Mouse (Mus musculus) CD8-positive naive resting alpha-beta T cell, adult 2 months (primary cell): ENCODE measurements around the gene Pheta2.
A peak's percentile ranks its signal among the peaks of the same experiment; 100 is the strongest.

Experiments
- DNase-seq, 2 experiments: peaks; one replicate each; pipeline ENCODE4 v3.0.0; 2022; ENCODE audit warnings: low read depth in 2 of 2, low spot score in 2 of 2

The Pheta2 gene

DNA sequence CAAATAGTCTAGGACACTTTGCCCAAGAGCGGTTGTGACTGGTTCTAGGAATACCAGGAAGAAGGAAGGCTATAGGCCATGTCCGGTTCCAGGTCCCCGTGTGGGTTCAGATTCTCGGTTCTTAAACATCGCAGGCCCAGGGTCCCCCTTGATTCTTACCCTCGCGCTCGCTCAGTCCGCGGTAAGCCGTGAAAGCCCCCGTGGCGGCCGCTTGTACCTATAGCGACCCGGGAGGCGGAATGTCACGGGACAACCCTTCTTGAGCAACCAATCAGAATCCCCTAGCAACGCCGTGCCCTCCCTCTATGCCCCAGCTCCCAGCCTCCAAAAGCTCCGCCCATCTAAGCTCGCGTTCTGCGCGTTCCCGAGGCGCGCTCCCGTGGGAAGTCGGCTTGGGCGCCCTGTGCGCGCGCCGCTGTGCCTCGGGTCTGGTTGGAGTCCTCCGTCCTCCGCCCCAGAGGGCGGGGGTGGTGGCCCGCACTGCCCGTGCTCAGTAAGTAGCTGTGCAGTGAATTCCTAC lies at the start of gene Pheta2, which contains the start of the genes Naga and Smdt1:
Gene Pheta2, plus strand, starts transcription at position 350 of the 520 bp plus-strand sequence.
Gene Naga, minus strand, starts transcription at position 333 of the 520 bp plus-strand sequence.
Gene Smdt1, plus strand, starts transcription at position 367 of the 520 bp plus-strand sequence.
- DNase-seq, result peak; percentile 75 to 87

DNA sequence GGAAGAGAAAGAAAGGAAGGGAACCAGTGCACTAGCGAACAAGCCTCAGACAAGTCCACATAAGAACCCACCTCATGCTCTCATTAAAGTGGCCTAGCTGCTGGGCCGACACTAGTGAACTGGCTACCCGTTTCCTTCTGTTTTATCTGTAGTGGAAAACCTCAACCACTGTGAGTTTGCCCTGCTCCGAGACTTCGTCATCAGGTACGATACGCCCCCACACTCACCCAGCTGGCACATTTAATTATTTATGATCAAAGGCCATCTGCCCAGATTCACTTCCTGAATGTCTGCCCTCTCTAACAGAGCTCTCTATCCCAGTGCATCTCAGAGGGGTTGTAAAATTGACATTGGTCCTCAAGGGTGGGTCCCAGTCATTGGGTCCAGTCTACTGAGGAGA lies 48.5 kb upstream of the Pheta2 start:
- no peak for DNase-seq

DNA sequence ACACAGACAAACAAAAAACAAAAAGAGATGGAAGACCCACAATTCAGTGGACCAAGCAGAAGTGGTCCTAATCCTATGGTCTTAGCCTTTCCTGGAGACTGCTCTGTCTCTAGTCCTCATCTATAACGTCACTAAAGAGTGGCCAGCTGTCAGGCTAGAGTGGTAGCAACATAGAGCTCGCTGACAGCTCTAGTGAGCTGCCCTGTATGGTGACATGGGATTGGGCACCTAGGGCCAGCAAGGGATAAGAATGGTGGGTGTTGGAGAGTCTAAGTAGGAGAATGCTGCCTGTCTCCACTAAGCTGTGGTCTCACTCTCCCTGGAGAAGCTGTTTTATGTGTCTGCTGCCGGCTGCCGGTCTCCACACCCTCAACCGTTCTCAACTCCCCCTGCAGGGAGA lies 45.9 kb upstream of the Pheta2 start:
- no peak for DNase-seq

DNA sequence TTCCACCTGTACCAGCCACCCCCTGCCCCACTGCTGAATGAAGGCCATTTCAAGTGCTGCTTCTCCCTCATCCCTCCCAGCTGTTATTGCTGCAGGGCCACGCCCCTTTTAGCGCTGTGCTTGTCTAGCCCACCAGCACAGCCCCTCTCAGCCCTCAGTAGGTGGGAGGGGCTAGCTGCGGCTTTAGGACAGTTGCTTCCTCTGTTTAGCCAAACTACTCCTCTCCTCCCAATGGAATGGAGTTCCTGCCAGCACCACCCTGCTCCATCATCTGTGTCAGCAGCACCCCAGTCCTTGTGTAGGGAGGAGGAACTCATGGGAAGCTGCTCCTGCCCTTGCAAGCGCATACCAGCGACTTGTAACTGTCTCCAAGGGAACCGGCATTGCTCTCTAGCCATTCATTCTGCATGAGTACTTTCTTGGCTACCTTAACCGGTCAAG lies 45.5 kb upstream of the Pheta2 start:
- no peak for DNase-seq

DNA sequence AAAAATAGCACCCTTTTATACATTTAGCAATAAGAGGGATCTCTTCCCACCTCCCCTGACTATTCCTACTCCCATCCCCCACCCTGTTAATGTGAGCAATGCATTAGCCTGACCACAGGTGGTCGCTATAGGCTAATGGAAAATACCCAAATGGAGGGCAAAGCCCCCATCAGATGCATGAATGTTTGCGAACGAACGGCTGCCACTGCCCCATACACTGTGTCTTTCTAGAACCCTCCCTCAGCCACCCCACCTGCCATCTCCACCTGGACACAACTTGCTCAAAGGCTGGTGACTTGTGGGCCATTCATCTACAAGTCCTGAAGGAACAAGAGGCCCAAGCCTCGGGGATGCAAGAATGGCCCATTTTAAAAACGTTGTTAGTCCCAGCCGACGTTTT lies 44.7 kb upstream of the Pheta2 start:
- no peak for DNase-seq

DNA sequence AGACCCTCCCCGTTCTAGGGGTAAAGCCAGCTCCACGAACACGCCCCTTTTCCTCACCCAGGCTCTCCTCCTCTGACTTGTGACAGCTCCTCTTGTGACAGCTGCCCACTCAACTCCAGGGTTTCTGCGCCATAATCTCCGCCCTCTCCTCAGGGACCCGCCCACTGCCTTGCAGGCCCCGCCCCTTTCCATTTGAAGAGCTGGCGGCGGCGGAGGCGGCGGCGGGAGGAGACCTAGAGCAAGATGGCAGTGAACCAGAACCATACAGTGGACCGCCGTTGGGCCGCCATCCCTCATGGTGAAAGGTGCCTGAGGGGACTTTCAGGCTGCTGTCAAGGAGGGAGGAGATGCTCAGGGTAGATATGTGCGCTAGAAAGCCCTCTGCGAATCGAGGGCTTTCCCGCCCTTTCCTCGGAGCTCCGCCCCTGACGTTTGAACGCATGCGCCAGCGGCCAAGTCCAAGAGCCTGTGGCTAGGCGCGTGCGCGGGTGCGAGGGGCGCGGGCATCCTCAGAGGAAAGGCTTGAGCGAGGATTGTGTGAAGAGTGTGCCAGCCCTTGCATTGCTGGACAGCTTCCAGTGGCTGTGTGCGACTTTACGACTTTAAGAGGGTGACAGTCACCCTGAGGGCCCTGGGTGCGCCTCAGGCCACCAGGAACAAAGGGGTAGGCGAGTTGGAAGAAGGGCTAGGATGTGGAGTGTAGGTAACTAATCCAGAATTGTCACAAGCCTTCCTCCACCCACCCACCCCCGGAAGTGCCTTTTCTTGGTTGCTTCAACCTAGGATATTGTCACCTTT lies 39.8 kb upstream of the Pheta2 start, which contains the start of gene Wbp2nl:
Gene Wbp2nl, plus strand, starts transcription at position 191 of the 798 bp plus-strand sequence.
- DNase-seq, result no peak

DNA sequence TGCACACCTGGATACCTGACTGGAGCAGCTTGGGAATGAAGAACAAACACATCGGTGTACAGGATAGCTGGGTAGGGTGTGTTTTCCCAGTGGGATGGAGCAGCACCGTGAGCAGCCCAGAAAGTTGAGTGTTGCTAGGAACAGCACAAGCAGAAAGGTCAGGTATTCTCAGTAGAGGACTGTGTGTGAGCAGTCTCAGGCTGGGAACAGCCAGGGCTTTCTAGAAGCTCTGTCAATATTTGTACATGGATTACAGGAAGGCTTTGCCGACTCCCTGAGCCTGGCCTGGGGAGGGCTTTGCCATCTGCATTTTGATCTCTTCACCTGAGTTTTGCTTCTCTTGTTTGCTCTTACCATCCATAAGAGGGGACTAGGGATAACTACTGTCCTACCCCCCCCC lies 31.6 kb upstream of the Pheta2 start:
- DNase-seq, result no peak

DNA sequence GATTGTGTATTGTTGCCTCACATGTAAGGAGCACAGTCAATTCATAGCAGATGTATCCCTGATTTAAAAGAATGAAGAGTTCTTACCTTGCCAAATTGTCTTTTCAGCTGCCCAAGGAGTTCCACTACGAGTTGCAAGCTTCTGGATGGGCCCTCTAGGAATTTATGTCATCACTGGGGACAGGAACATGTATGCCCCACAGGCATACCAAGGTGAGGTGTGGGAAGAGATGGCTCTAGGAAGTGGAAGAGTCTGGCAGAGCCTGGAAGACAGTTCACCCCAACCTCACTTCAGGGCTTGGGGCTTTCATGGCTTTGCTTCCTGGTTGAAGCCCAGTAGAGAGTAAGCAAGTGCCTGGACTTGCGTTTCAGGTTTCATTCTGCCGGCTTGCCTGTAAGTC lies 30.3 kb upstream of the Pheta2 start:
- DNase-seq, result no peak

DNA sequence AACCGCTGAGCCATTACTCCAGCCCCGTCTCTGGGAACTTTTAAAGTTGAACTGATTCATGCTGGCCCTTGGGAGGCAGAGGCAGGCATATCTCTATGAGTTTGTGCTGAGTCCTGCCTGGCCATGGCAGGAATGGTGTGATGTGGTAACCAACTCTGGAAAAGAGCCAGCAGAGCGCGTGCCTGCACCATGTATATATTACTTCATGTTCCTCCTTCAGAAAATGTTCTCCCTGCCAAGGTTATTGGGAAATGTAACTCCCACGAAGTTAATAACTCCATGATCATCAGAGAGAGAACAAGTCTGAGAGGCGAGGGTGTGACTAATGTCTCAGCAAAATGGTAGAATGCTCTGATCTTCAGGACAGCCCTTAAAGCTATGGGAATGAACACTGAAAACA lies 20.9 kb upstream of the Pheta2 start:
- DNase-seq, result no peak

DNA sequence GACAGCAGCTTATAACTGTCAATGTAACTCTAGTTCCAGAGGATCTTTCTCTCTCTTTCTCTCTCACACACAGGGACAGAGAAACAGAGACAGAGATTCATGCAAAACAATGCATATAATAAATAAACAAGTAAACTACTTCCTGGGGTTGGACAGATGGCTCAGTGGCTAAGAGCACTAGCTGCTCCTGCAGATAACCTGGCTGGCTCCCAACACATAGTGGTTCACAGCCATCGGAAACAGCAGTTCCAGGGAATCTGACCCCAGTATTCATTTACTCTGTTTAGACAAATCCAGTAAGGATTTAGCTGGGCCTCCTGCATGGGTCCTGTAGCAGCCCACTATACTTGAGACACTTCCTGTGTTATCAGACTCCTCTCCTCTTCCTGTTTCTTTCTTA lies 19.1 kb upstream of the Pheta2 start:
- DNase-seq, result no peak

DNA sequence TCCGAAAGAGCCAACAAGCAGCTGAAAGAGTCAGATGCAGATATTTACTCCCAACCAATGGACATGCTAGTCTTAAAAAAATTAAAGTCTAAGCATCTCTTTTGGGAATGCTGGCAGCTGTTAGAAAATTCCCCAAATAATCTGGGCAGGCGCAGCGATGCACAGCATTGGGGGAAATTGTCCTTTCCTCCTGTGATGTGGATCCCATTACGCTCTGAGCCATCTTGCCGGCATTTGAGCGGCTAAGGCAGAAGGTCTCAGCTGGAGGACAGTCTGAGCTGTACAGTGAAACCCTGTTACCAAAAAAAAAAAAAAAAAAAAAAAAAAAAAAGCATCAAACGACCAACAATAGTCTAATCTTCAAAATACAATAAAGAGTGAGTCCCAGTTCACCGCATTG lies 16.5 kb upstream of the Pheta2 start:
- DNase-seq, result no peak

DNA sequence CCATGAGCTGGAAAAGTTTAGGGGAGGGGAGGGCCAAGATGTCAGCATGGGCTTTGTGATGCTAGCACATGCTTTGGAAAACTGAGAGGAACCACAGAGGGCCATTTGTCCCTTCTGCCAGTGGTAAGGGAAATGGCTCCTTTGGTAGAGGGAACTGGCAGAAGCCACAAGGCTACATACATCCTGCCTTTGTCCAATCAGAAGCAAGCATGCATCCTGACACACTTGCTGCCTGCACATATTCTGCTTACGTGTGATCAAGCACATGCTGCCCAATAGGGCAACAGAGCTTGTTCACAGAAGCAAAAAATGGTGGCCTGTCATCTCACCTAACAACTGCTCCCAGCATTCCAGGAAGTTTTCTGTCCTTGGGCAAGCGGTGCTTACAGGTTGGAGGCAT lies 13.4 kb upstream of the Pheta2 start:
- no peak for DNase-seq

DNA sequence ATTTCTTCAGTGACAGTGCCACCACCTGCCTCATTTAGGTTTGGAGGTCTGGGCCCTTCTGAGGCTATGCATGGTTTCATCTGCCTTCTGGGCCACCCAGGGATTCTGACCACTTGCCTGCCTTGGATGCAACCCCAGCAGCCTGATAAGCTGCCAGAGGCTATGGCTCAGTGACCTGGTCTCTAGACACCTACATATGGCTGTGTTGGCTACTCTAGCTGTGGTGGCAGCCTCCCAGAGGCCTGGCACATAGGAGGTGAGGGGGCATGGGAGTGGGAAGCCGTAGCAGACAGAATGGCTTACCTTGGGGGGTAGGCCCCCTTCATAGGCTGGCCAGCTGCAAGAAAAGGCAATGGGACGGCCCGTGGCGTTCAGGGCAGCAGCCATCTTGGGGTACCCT lies 3.5 kb upstream of the Pheta2 start:
- no peak for DNase-seq

DNA sequence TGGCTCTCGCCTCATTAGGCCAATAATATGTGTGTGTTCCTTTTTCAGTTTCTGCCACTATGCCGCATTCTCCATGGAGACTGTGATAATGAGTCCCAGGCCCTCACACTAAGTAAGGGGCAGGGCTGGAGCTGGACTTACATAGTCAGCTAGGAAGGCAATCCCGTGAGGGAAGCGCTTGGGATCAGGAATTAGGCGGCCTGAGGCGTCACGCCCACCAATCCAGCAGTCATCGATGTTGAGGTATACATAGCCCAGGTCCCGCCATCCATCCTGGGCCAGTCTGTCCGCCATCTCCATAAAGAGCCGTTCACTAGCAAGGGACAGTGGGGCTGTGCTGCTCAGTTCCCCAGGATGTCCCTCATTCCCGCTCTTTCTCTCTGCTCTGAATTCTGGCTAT lies 2.1 kb upstream of the Pheta2 start:
- no peak for DNase-seq

DNA sequence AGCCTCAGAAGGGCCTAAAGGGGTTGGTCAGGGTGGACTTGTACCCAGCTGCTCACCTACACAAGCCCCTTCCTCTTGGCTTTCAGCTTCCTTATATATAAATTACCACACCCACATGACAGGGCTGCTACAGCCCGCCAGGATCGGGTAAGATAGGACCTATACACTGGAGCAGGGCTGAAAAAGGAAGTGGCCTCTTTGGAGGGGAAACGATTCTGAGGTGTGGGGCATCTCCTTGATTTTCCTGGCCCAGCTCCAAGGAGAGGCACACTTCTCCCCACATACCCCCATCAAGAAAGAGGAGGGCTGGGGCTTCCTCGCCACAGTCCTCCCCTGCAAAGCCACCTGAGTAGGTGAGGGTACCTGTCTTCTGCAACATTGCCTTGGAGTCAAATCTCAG lies 867 bp upstream of the Pheta2 start:
- DNase-seq, result no peak

DNA sequence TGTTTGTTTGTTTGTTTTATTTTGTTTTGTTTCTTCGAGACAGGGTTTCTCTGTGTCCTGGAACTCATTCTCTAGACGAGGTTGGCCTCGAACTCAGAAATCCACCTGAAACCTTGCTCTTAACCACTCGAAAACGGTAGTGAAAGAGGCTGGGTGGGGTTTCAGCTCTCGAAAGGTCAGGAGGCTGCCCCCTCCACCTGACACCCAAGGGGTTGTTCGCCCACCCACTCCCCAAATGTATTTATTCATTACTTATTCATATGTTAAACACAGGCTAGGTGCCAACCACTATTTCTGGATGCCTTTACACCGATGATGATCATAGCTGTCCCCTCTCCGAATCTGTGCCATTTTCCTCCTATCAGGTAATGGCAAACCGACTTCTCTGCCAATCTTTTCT lies 408 bp downstream of the Pheta2 start:
- DNase-seq, result no peak

DNA sequence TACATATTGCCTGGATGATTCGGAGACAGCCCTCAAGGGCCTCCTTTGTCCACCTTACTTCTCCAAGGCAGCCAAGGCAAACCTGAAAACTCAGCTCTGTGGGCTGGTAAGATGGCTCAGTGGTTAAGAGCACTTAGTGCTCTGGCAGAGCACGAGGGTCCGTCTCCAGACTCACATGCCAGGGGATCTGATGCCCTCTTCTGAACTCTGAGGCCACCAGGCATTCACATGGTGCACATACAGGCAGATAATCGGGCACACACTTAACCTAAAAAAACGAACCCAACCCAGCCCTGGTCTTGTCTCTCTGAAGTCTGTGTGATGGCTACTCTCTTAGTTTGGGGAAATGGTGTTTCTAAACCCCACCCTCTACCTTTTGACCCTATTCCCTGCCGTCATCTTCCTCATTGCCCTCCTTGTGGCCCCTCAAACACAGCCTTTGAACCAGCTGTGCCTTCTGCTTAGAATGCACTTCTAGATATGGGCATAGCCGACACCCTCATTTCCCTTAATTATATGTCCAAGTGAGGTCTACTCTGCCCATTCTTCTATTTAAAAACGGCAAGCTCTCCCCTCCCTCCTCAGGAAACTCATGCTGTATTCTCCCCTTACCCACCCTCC lies 1.0 kb downstream of the Pheta2 start:
- no peak for DNase-seq

DNA sequence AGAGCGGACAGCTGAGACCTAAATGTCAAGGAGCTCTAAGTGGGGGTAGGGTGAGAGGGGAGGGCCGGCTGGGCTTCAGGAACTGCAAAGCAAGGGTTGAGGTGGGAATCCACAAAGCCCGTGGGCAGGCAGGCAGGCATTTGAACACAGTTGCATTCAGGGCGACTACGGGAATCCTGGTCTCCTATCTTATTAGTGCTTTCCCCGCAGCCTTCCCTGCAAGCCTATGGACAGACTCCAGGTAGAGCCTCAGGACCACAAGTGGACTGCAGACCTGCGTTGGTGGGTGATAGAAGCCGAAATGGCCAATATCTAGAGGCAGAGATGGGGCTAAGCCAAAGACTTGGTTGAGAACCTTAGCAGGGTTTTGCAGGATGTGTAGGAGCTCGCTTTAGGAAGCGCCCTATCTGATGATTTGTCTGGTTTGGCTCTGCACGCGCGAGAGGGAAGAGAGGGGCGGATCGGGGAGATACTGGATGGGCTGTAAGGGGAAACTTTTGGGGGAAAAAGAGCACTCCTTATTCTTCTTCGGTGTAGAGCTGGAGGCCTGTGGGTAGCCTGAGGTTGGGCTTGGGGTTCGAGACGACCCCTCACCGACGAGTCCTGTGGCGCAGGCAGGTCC lies 1.8 kb downstream of the Pheta2 start:
- no peak for DNase-seq

DNA sequence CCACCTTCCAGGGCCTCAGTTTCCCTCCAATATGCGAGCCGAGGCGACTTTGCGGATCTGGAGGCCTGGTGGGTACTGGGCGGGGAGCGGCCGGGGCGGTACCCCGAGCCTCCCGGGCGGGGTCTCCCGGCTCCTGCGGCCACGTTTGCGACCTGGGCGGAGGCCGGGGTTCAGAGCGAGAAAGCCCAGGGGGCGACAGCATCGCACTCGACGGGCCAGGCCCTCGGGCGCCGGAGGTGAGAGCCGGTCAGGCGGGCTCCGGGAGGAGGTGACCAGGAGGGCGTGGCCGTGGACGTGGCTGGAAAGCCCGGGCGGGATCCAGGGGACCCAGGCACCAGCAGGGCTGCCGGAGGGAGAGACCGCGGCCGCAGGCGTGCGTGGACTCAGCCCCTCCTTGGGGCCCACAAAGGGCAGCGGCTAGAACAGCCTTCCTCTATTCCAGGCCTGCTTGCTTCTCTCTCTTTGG lies 2.3 kb downstream of the Pheta2 start:
- DNase-seq, result no peak

DNA sequence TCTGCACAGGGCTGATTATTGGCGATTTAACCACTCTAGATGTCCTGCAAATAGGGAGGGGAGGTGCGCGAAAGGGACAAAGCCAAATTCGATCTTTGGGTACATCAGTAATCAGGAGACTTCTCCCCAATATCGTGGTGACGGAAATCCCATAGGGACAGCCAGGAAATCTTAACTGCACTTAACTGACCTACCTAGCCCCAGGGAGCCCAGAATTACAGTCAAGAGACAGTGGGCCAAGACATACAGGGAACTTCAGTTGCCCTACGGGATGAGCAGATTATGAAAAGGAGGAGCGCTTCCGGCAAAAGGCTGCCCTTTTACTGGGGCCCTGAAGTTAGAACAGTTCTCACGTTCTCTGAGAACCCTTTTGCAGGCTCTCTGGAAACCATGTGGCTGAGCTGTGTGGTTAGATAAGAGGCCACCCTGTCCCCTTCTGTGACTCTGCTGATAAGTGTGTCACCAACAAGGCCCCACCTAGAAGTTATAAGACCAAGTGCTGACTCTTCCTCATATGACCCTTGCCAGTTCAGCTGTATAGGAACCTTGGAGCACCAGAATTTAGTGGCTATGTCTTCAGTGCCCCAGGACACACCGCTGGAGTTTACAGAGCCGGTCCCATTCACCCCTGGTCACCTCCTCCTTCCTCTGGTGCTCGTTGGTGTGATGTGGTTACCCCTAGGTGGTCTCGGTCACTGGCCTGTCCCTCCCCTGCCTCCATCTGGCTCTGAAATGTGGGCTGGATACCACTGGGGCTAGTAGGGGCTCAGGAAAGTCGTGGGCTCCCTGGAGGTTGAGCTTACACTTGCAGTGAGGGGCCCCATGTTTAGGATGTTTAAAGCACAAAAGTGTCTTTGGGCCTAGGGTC lies 3.2 kb downstream of the Pheta2 start:
- DNase-seq, result no peak

DNA sequence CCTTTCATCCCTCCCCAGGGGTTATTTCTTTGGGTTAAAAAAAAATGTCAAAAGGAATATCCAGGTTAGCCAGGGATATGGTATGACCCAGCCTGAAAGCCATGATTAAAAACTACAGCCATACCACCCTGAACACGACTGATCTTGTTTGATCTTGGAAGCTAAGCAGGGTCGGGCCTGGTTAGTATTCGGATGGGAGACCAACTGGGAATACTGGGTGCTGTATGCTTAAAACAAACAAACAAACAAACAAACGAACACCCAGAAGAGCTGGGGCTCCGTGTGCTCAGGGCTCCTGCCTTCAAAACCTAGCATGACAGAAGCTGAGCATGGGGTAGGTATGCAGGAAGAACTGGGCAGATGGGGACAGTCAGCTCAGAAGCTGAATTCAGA lies 3.8 kb downstream of the Pheta2 start:
- DNase-seq, result no peak
